Mouse (Mus musculus) myocyte (in vitro differentiated cells): Measurements from ENCODE around the gene Clmn.

Experiments used
- CEBPB ChIP-seq: IDR thresholded peaks from 2 replicates; pipeline ENCODE4 v1.6.1; 2011; ENCODE audit warnings: mild to moderate bottlenecking, moderate library complexity; ENCODE audit not compliant: poor library complexity, insufficient read depth, severe bottlenecking
- MAX ChIP-seq: IDR thresholded peaks from one replicate; pipeline ENCODE4 v1.6.1; 2011; ENCODE audit warnings: low read depth, mild to moderate bottlenecking, control low read depth
- MYOG ChIP-seq, 3 experiments: IDR thresholded peaks; one replicate each; pipeline ENCODE4 v1.6.1; 2011; ENCODE audit warnings: control low read depth in 2 of 3, low read depth in 2 of 3, mild to moderate bottlenecking in 2 of 3; ENCODE audit not compliant: insufficient read length in 2 of 3, control insufficient read depth in 1 of 3, insufficient read depth in 1 of 3
- POLR2A ChIP-seq: IDR thresholded peaks from one replicate; pipeline ENCODE4 v1.6.1; 2011; ENCODE audit warnings: low read depth, mild to moderate bottlenecking, control low read depth, moderate library complexity; ENCODE audit not compliant: insufficient read length
- POLR2AphosphoS2 ChIP-seq: IDR thresholded peaks from one replicate; pipeline ENCODE4 v1.6.1; 2011; ENCODE audit warnings: low read depth, control low read depth; ENCODE audit not compliant: insufficient read length
- TCF3 ChIP-seq: IDR thresholded peaks from one replicate; pipeline ENCODE4 v1.6.1; 2011; ENCODE audit warnings: low read depth, control low read depth; ENCODE audit not compliant: insufficient read length
- USF1 ChIP-seq: IDR thresholded peaks from one replicate; pipeline ENCODE4 v1.6.1; 2011; ENCODE audit warnings: low read depth, mild to moderate bottlenecking, control low read depth, moderate library complexity

GRCm38 (mm10) chr12:104901320-104901719 lies 36.4 kb upstream of the Clmn start:
- TF ChIP-seq MAX (no peak), MYOG (IDR thresholded peaks at IDR 0.05; ENCODE audit: control insufficient read depth in 1 of 3, insufficient read depth in 1 of 3, insufficient read length in 2 of 3, low read depth in 2 of 3) (peak in 1 of 3 experiments; percentile 5), POLR2A (no peak), CEBPB (no peak), POLR2AphosphoS2 (no peak), USF1 (no peak), TCF3 (no peak)
